Mouse (Mus musculus): ENCODE measurements around the gene Hoxc6.

DNA sequence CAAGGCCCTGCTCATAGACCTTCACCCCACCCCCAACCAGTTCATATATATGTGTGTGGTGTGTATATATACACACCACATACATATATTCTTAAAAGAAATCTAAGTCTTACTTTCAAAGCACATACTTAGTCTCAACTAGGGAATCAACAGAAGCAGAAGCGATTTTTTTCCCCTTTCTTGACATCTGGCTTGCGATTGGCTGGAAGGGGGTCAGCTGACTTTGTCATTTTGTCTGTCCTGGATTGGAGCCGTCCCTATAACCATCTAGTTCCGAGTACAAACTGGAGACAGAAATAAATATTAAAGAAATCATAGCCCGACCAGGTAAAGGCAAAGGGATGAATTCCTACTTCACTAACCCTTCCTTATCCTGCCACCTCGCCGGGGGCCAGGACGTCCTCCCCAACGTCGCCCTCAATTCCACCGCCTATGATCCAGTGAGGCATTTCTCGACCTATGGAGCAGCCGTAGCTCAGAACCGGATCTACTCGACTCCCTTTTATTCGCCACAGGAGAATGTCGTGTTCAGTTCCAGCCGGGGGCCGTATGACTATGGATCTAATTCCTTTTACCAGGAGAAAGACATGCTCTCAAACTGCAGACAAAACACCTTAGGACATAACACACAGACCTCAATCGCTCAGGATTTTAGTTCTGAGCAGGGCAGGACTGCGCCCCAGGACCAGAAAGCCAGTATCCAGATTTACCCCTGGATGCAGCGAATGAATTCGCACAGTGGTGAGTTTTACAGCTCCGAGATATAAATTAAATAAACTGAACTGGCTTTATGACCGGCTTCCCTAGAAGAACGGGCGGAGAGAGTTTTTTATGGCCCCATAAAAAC is 11.4 kb downstream of the Hoxc6 start:
- TF ChIP-seq POLR2AphosphoS2 (IDR thresholded peaks at IDR 0.05; ENCODE audit: low read depth, low read length) = no peak
- no peak for TF ChIP-seq NELFE (IDR thresholded peaks at IDR 0.05; ENCODE audit: low read depth, low read length)
- TF ChIP-seq CTCF (conservative IDR thresholded peaks at IDR 0.05 in 1 of 2, IDR thresholded peaks at IDR 0.05 in 1 of 2; ENCODE audit: low read depth in 2 of 2, low read length in 2 of 2) = no peak
- TF ChIP-seq ELF1 (IDR thresholded peaks at IDR 0.05; ENCODE audit: low read depth, low read length) = no peak
- TF ChIP-seq MAX (IDR thresholded peaks at IDR 0.05; ENCODE audit: low read length) = 0 out of 2 replicates have a peak, but pooled peaks have one; percentile 33
- TF ChIP-seq MAFK (IDR thresholded peaks at IDR 0.05; ENCODE audit: insufficient replicate concordance, low read length) = no peak
- peak; percentile 87 for TF ChIP-seq USF2 (conservative IDR thresholded peaks at IDR 0.05; ENCODE audit: low read depth, low read length)
- TF ChIP-seq NRF1 (IDR thresholded peaks at IDR 0.05; ENCODE audit: low read depth, low read length) = no peak
- TF ChIP-seq RCOR1 (conservative IDR thresholded peaks at IDR 0.05; ENCODE audit: low read depth, low read length) = no peak
- TF ChIP-seq USF1 (IDR thresholded peaks at IDR 0.05; ENCODE audit: low read depth, low read length) = peak; percentile 85
- TF ChIP-seq CHD2 (IDR thresholded peaks at IDR 0.05; ENCODE audit: low read length) = no peak
